Mouse (Mus musculus) stomach, embryonic 15.5 days (tissue): Measurements from ENCODE around the gene Alyref2. TPM values are rescaled to one million over a fixed set of nuclear protein-coding genes. Genes with fewer than 3 reads are reported as not detected.
A peak's percentile ranks its signal among the peaks of the same experiment; 100 is the strongest.

Source experiments
- ATAC-seq: fragments of 200-750 bp; cut with Nextera tagmentation; 2 replicates; pipeline ENCODE4 v1.8.0; 2017; ENCODE audit warnings: low read depth, moderate number of reproducible peaks, moderate TSS enrichment; ENCODE audit not compliant: insufficient read depth, low FRiP score
- H3K27ac ChIP-seq: fragments of 300-500 bp; sonication (generic); 2 replicates; pipeline ENCODE4 v1.5.1; 2015; ENCODE audit warnings: mild to moderate bottlenecking, inconsistent platforms
- H3K27me3 ChIP-seq: fragments of 300-500 bp; sonication (generic); replicated peaks from 2 replicates; pipeline ENCODE4 v1.6.1; 2015; ENCODE audit warnings: inconsistent platforms
- H3K36me3 ChIP-seq: fragments of 300-500 bp; sonication (generic); 2 replicates; pipeline ENCODE4 v1.6.1; 2015; ENCODE audit warnings: inconsistent platforms
- H3K4me1 ChIP-seq: fragments of 300-500 bp; sonication (generic); 2 replicates; pipeline ENCODE4 v1.6.1; 2015; ENCODE audit warnings: inconsistent platforms
- H3K4me2 ChIP-seq: fragments of 300-500 bp; sonication (generic); 2 replicates; pipeline ENCODE4 v1.6.1; 2015; ENCODE audit warnings: mild to moderate bottlenecking, inconsistent platforms
- H3K4me3 ChIP-seq: fragments of 300-500 bp; sonication (generic); replicated peaks from 2 replicates; pipeline ENCODE4 v1.5.1; 2015; ENCODE audit warnings: inconsistent platforms
- H3K9ac ChIP-seq: fragments of 300-500 bp; sonication (generic); 2 replicates; pipeline ENCODE4 v1.6.1; 2015; ENCODE audit warnings: inconsistent platforms
- H3K9me3 ChIP-seq: fragments of 300-500 bp; sonication (generic); 2 replicates; pipeline ENCODE4 v1.6.1; 2016; ENCODE audit warnings: inconsistent platforms
- WGBS: fragments of 180-500 bp; shearing (Covaris S2); methylation state at CpG from one replicate; pipeline ENCODE4 v1.1.7; 2015; 5-methylcytosine and 5-hydroxymethylcytosine counted together
- polyA plus RNA-seq: library from polyadenylated mRNA; unstranded; fragments of >200 nt; fragmentation: Nextera tagmentation; extraction: Ambion mirVana; gene quantifications from 2 replicates; pipeline ENCODE4 v1.2.1, GENCODE M21; 2015

The Alyref2 gene
- polyA plus RNA-seq, 1 experiment from 2014 or later = 14.4 TPM

GRCm38 (mm10) chr1:171551326-171551725 is 48.0 kb downstream of the Alyref2 start:
- Histone ChIP-seq H3K4me1 (0 out of 2 replicates have a peak, but pooled peaks cover 3% of the 10 kb centered on the region), H3K4me2 (no peak overlapping the region), H3K9me3 (no peaks in the 10 kb centered on the region), H3K36me3 (no peaks in the 10 kb centered on the region), H3K27ac (no peak overlapping the region), H3K27me3 (no peaks in the 10 kb centered on the region), H3K9ac (no peak overlapping the region), H3K4me3 (no peak overlapping the region)
- ATAC-seq = no peak
- 65% methylated on average over 7 of the region's 7 CpGs for WGBS

- no peaks in the 10 kb centered on the region for H3K9me3 ChIP-seq
- no peak overlapping the region for H3K9ac ChIP-seq
- H3K36me3 ChIP-seq = no peaks in the 10 kb centered on the region
- ATAC-seq = no peak
- WGBS = 73% methylated on average over 2 of the region's 2 CpGs
- H3K4me3 ChIP-seq = no peak overlapping the region
- H3K4me2 ChIP-seq = no peak overlapping the region
- no peaks in the 10 kb centered on the region for H3K27me3 ChIP-seq
- 0 out of 2 replicates have a peak, but pooled peaks cover 3% of the 10 kb centered on the region for H3K4me1 ChIP-seq
- H3K27ac ChIP-seq = no peak overlapping the region
Measured at GRCm38 (mm10) chr1:171552230-171552629, 49.0 kb downstream of the Alyref2 start.

- H3K9ac ChIP-seq = no peak overlapping the region
- H3K27ac ChIP-seq = no peak overlapping the region; the same call in 1 of the 2 replicates
- no peaks in the 10 kb centered on the region for H3K36me3 ChIP-seq
- peak; percentile 79 for ATAC-seq
- H3K4me3 ChIP-seq = no peak overlapping the region
- no peaks in the 10 kb centered on the region for H3K9me3 ChIP-seq
- no peaks in the 10 kb centered on the region for H3K27me3 ChIP-seq
- H3K4me1 ChIP-seq = 0 out of 2 replicates have a peak, but pooled peaks cover 3% of the 10 kb centered on the region
- WGBS = 73% methylated on average over 11 of the region's 11 CpGs
- H3K4me2 ChIP-seq = no peak overlapping the region
Measured at GRCm38 (mm10) chr1:171553359-171554341, 50.4 kb downstream of the Alyref2 start.

Other genes starting within 250 kb of the Alyref2 start
- gene B4galt3, start 233.2 kb upstream of the Alyref2 start, polyA plus RNA-seq = 66.4 and 67.4 TPM in 2 replicates
- gene Ppox, start 222.3 kb upstream of the Alyref2 start, polyA plus RNA-seq = 46.5 and 51.8 TPM in 2 replicates
- gene Usp21, start 215.5 kb upstream of the Alyref2 start, polyA plus RNA-seq = 67.8 and 69.8 TPM in 2 replicates
- 94.9 and 115 TPM in 2 replicates for gene Ufc1, start 208.5 kb upstream of the Alyref2 start, polyA plus RNA-seq
- gene Dedd, start 174.3 kb upstream of the Alyref2 start, polyA plus RNA-seq = 43.1 and 44.7 TPM in 2 replicates
- gene Nit1, start 157.8 kb upstream of the Alyref2 start, polyA plus RNA-seq = 42.0 and 46.4 TPM in 2 replicates
- gene Pfdn2, start 157.8 kb upstream of the Alyref2 start, polyA plus RNA-seq = 97.2 and 99.5 TPM in 2 replicates
- gene Klhdc9, start 142.7 kb upstream of the Alyref2 start, polyA plus RNA-seq = 1.0 and 1.8 TPM in 2 replicates
- 19.3 and 26.5 TPM in 2 replicates for gene Nectin4, start 133.4 kb upstream of the Alyref2 start, polyA plus RNA-seq
- 2.9 and 3.0 TPM in 2 replicates for gene Arhgap30, start 114.5 kb upstream of the Alyref2 start, polyA plus RNA-seq
- gene Usf1, start 92.2 kb upstream of the Alyref2 start, polyA plus RNA-seq = 63.3 and 66.5 TPM in 2 replicates
- gene Tstd1, start 84.6 kb upstream of the Alyref2 start, polyA plus RNA-seq = 5.3 and 5.9 TPM in 2 replicates
- 108 and 121 TPM in 2 replicates for gene F11r, start 65.9 kb upstream of the Alyref2 start, polyA plus RNA-seq
- gene Itln1, start 31.8 kb downstream of the Alyref2 start, polyA plus RNA-seq = 0.23 TPM in 1 of 2 replicates, not detected in the other
- gene Cd244a, start 55.7 kb downstream of the Alyref2 start, polyA plus RNA-seq = 0.50 and 1.1 TPM in 2 replicates
- 0.71 and 0.76 TPM in 2 replicates for gene Ly9, start 103.9 kb downstream of the Alyref2 start, polyA plus RNA-seq
- gene Slamf7, start 149.6 kb downstream of the Alyref2 start, polyA plus RNA-seq = 0.23 and 0.36 TPM in 2 replicates
- 4.7 and 6.1 TPM in 2 replicates for gene Cd48, start 178.5 kb downstream of the Alyref2 start, polyA plus RNA-seq